Mouse (Mus musculus) frontal cortex, postnatal 25 days (tissue): Measurements from ENCODE around the gene Pdss2.

Experiments
- DNase-seq, 2 experiments: peaks; one replicate each; pipeline ENCODE4 v3.0.0; 2022; ENCODE audit warnings: low spot score in 2 of 2

Pdss2 gene

GRCm38 (mm10) chr10:43482021-43482420 lies 260.7 kb downstream of the Pdss2 start:
- DNase-seq, result no peak

GRCm38 (mm10) chr10:43483426-43483995 lies 262.2 kb downstream of the Pdss2 start:
- no peak for DNase-seq

- no peak for DNase-seq
Observed at GRCm38 (mm10) chr10:43485751-43486268, 264.5 kb downstream of the Pdss2 start.

GRCm38 (mm10) chr10:43487441-43488010 lies 266.2 kb downstream of the Pdss2 start:
- no peak for DNase-seq

GRCm38 (mm10) chr10:43488258-43488657 lies 267.0 kb downstream of the Pdss2 start:
- no peak for DNase-seq

- DNase-seq, result no peak
Observed at GRCm38 (mm10) chr10:43489139-43489538, 267.9 kb downstream of the Pdss2 start.

- no peak for DNase-seq
Observed at GRCm38 (mm10) chr10:43489550-43489949, 268.3 kb downstream of the Pdss2 start.

- DNase-seq, result no peak
Observed at GRCm38 (mm10) chr10:43490034-43490433, 268.7 kb downstream of the Pdss2 start.

GRCm38 (mm10) chr10:43490846-43491245 lies 269.6 kb downstream of the Pdss2 start:
- DNase-seq, result no peak

GRCm38 (mm10) chr10:43502599-43502998 lies 281.3 kb downstream of the Pdss2 start:
- DNase-seq, result no peak

GRCm38 (mm10) chr10:43504291-43504690 lies 283.0 kb downstream of the Pdss2 start:
- DNase-seq, result no peak

GRCm38 (mm10) chr10:43507051-43507450 lies 285.8 kb downstream of the Pdss2 start:
- no peak for DNase-seq

GRCm38 (mm10) chr10:43509228-43509627 lies 287.9 kb downstream of the Pdss2 start:
- DNase-seq, result no peak

GRCm38 (mm10) chr10:43512976-43513375 lies 291.7 kb downstream of the Pdss2 start:
- DNase-seq, result no peak
